Mouse (Mus musculus) layer of hippocampus, adult 9-10 months (tissue): ENCODE measurements around the gene Nyap2.
"Not testable (repeated sequence)": the region's sequence is repeated elsewhere in the genome, so short reads cannot be mapped to it uniquely, and the experiment has no call there.

Experiments used
- DNase-seq: peaks from one replicate; pipeline ENCODE4 v3.0.0; 2022; ENCODE audit warnings: low spot score

The Nyap2 gene

GRCm38 (mm10) chr1:81180686-81181085, 103.9 kb downstream of the Nyap2 start:
- no peak for DNase-seq

GRCm38 (mm10) chr1:81209536-81209935, 132.8 kb downstream of the Nyap2 start:
- DNase-seq: no peak

- DNase-seq: no peak
These were observed 134.7 kb downstream of the Nyap2 start for GRCm38 (mm10) chr1:81211491-81211890.

- no peak for DNase-seq
These were observed 143.0 kb downstream of the Nyap2 start for GRCm38 (mm10) chr1:81219790-81220189.

GRCm38 (mm10) chr1:81231759-81232406, 155.1 kb downstream of the Nyap2 start:
- no peak for DNase-seq

GRCm38 (mm10) chr1:81232407-81232789, 155.6 kb downstream of the Nyap2 start:
- DNase-seq: not testable (repeated sequence)

GRCm38 (mm10) chr1:81248447-81249205, 171.9 kb downstream of the Nyap2 start:
- no peak for DNase-seq

GRCm38 (mm10) chr1:81250068-81250467, 173.3 kb downstream of the Nyap2 start:
- no peak for DNase-seq

GRCm38 (mm10) chr1:81266441-81266840, 189.7 kb downstream of the Nyap2 start:
- no peak for DNase-seq

GRCm38 (mm10) chr1:81280978-81281377, 204.2 kb downstream of the Nyap2 start:
- DNase-seq: no peak

- no peak for DNase-seq
These were observed 208.9 kb downstream of the Nyap2 start for GRCm38 (mm10) chr1:81285633-81286032.

- DNase-seq: no peak
These were observed 210.3 kb downstream of the Nyap2 start for GRCm38 (mm10) chr1:81287088-81287487.

- DNase-seq: no peak
These were observed 224.0 kb downstream of the Nyap2 start for GRCm38 (mm10) chr1:81300735-81301134.

GRCm38 (mm10) chr1:81301661-81302060, 224.9 kb downstream of the Nyap2 start:
- DNase-seq: peak; percentile 47

GRCm38 (mm10) chr1:81303389-81303788, 226.6 kb downstream of the Nyap2 start:
- no peak for DNase-seq

GRCm38 (mm10) chr1:81307407-81307806, 230.7 kb downstream of the Nyap2 start:
- no peak for DNase-seq

- DNase-seq: no peak
These were observed 231.2 kb downstream of the Nyap2 start for GRCm38 (mm10) chr1:81307934-81308333.

- peak; percentile 67 for DNase-seq
These were observed 233.4 kb downstream of the Nyap2 start for GRCm38 (mm10) chr1:81310087-81310626.

GRCm38 (mm10) chr1:81316403-81316994, 239.7 kb downstream of the Nyap2 start:
- peak; percentile 68 for DNase-seq

GRCm38 (mm10) chr1:81316995-81317413, 240.3 kb downstream of the Nyap2 start:
- no peak for DNase-seq

GRCm38 (mm10) chr1:81387722-81388121, 311.0 kb downstream of the Nyap2 start:
- no peak for DNase-seq
